Mouse (Mus musculus) midbrain, embryonic 14.5 days (tissue): Measurements from ENCODE around the gene Ankrd44. TPM values are rescaled to one million over a fixed set of nuclear protein-coding genes. Genes with fewer than 3 reads are reported as not detected.

Source experiments
- ATAC-seq: fragments of 200-750 bp; cut with Nextera tagmentation; 2 replicates; pipeline ENCODE4 v1.8.0; 2017; ENCODE audit warnings: moderate number of reproducible peaks, moderate library complexity; ENCODE audit not compliant: low FRiP score, low TSS enrichment
- DNase-seq: peaks from one replicate; pipeline ENCODE4 v3.0.0-alpha.2; 2015
- H3K27ac ChIP-seq: fragments of 300-500 bp; sonication (generic); replicated peaks from 2 replicates; pipeline ENCODE4 v1.5.1; 2014; ENCODE audit warnings: mild to moderate bottlenecking, low read depth, low read length, moderate library complexity
- H3K27me3 ChIP-seq: fragments of 300-500 bp; sonication (generic); 2 replicates; pipeline ENCODE4 v1.6.1; 2014; ENCODE audit warnings: low read length, control low read depth, mixed read lengths; ENCODE audit not compliant: control insufficient read depth, insufficient read depth
- H3K36me3 ChIP-seq: fragments of 300-500 bp; sonication (generic); 2 replicates; pipeline ENCODE4 v1.6.1; 2014; ENCODE audit warnings: low read length, control low read depth; ENCODE audit not compliant: control insufficient read depth, insufficient read depth
- H3K4me1 ChIP-seq: fragments of 300-500 bp; sonication (generic); 2 replicates; pipeline ENCODE4 v1.6.1; 2014; ENCODE audit warnings: mild to moderate bottlenecking, antibody characterized with exemption, low read length, control low read depth; ENCODE audit not compliant: control insufficient read depth, insufficient read depth
- H3K4me2 ChIP-seq: fragments of 300-500 bp; sonication (generic); 2 replicates; pipeline ENCODE4 v1.6.1; 2014; ENCODE audit warnings: mild to moderate bottlenecking, low read length, moderate library complexity
- H3K4me3 ChIP-seq: fragments of 300-500 bp; sonication (generic); replicated peaks from 2 replicates; pipeline ENCODE4 v1.5.1; 2014; ENCODE audit warnings: low read depth, low read length
- H3K9ac ChIP-seq: fragments of 300-500 bp; sonication (generic); replicated peaks from 2 replicates; pipeline ENCODE4 v1.6.1; 2014; ENCODE audit warnings: mild to moderate bottlenecking, low read length, moderate library complexity
- H3K9me3 ChIP-seq: fragments of 300-500 bp; sonication (generic); 2 replicates; pipeline ENCODE4 v1.6.1; 2016; ENCODE audit warnings: low read length, control low read depth, mixed read lengths; ENCODE audit not compliant: control insufficient read depth
- WGBS: fragments of 180-500 bp; shearing (Covaris S2); extraction: QIAGEN DNeasy Blood & Tissue Kit; methylation state at CpG from one replicate; pipeline ENCODE4 v1.1.7; 2014; 5-methylcytosine and 5-hydroxymethylcytosine counted together
- polyA plus RNA-seq: library from polyadenylated mRNA; unstranded; fragments of >200 nt; fragmentation: Nextera tagmentation; extraction: Ambion mirVana; gene quantifications from 2 replicates; pipeline ENCODE4 v1.2.1, GENCODE M21; 2014

Ankrd44 gene
- polyA plus RNA-seq, 1 experiment from 2014 or later, result 39.1 TPM

- Histone ChIP-seq H3K4me3 (no peak overlapping the region), H3K9me3 (no peaks in the 10 kb centered on the region), H3K4me1 (no peaks in the 10 kb centered on the region), H3K27me3 (no peaks in the 10 kb centered on the region), H3K36me3 (no peaks in the 10 kb centered on the region), H3K27ac (no peak overlapping the region), H3K9ac (no peak overlapping the region), H3K4me2 (no peak overlapping the region)
- ATAC-seq (no peak), DNase-seq (no peak)
- WGBS, result 60% methylated on average over 5 of the region's 5 CpGs
These were observed 84.4 kb downstream of the Ankrd44 start for GRCm38 (mm10) chr1:54841788-54842187.

- no peaks in the 10 kb centered on the region for H3K4me1 ChIP-seq
- no peak overlapping the region for H3K9ac ChIP-seq
- H3K9me3 ChIP-seq, result no peaks in the 10 kb centered on the region
- no peaks in the 10 kb centered on the region for H3K36me3 ChIP-seq
- no peak overlapping the region for H3K4me3 ChIP-seq
- ATAC-seq (no peak), DNase-seq (no peak)
- H3K27me3 ChIP-seq, result no peaks in the 10 kb centered on the region
- no peak overlapping the region for H3K4me2 ChIP-seq
- 86% methylated on average over 2 of the region's 2 CpGs for WGBS
- H3K27ac ChIP-seq, result no peak overlapping the region
These were observed 86.1 kb downstream of the Ankrd44 start for GRCm38 (mm10) chr1:54840040-54840439.

GRCm38 (mm10) chr1:54838486-54838805, 87.7 kb downstream of the Ankrd44 start:
- 88% methylated on average over 6 of the region's 6 CpGs for WGBS
- H3K27me3 ChIP-seq, result no peaks in the 10 kb centered on the region
- H3K4me2 ChIP-seq, result no peak overlapping the region
- H3K36me3 ChIP-seq, result no peaks in the 10 kb centered on the region
- no peak overlapping the region for H3K4me3 ChIP-seq
- H3K9ac ChIP-seq, result no peak overlapping the region
- DNase-seq (no peak), ATAC-seq (no peak)
- no peaks in the 10 kb centered on the region for H3K4me1 ChIP-seq
- no peak overlapping the region for H3K27ac ChIP-seq
- no peaks in the 10 kb centered on the region for H3K9me3 ChIP-seq

- Histone ChIP-seq H3K27me3 (no peaks in the 10 kb centered on the region), H3K27ac (no peak overlapping the region), H3K4me2 (no peak overlapping the region), H3K4me1 (no peaks in the 10 kb centered on the region), H3K9me3 (no peaks in the 10 kb centered on the region), H3K9ac (no peak overlapping the region), H3K4me3 (no peak overlapping the region), H3K36me3 (no peaks in the 10 kb centered on the region)
- ATAC-seq, result no peak
- no peak for DNase-seq
- WGBS, result 93% methylated on average over 17 of the region's 17 CpGs
These were observed 88.3 kb downstream of the Ankrd44 start for GRCm38 (mm10) chr1:54837721-54838485.

- 91% methylated on average over 6 of the region's 6 CpGs for WGBS
- Histone ChIP-seq H3K36me3 (no peaks in the 10 kb centered on the region), H3K9me3 (no peaks in the 10 kb centered on the region), H3K27me3 (no peaks in the 10 kb centered on the region), H3K4me2 (no peak overlapping the region), H3K27ac (no peak overlapping the region), H3K4me1 (no peaks in the 10 kb centered on the region), H3K4me3 (no peak overlapping the region), H3K9ac (no peak overlapping the region)
- DNase-seq, result no peak
- no peak for ATAC-seq
These were observed 90.5 kb downstream of the Ankrd44 start for GRCm38 (mm10) chr1:54835661-54836205.

- H3K9me3 ChIP-seq, result no peaks in the 10 kb centered on the region
- no peaks in the 10 kb centered on the region for H3K36me3 ChIP-seq
- H3K4me2 ChIP-seq, result no peak overlapping the region
- H3K4me1 ChIP-seq, result no peaks in the 10 kb centered on the region
- DNase-seq (no peak), ATAC-seq (no peak)
- no peaks in the 10 kb centered on the region for H3K27me3 ChIP-seq
- no peak overlapping the region for H3K4me3 ChIP-seq
- 92% methylated on average over 6 of the region's 6 CpGs for WGBS
- H3K27ac ChIP-seq, result no peak overlapping the region
- no peak overlapping the region for H3K9ac ChIP-seq
These were observed 93.0 kb downstream of the Ankrd44 start for GRCm38 (mm10) chr1:54833221-54833620.

GRCm38 (mm10) chr1:54832765-54833164, 93.4 kb downstream of the Ankrd44 start:
- H3K27me3 ChIP-seq, result no peaks in the 10 kb centered on the region
- ATAC-seq, result peak; percentile 71; the same call in 1 of the 2 replicates
- H3K9me3 ChIP-seq, result no peaks in the 10 kb centered on the region
- no peak overlapping the region for H3K4me2 ChIP-seq
- DNase-seq, result peak; percentile 91
- 0% methylated on average over 1 of the region's 1 CpGs for WGBS
- no peak overlapping the region for H3K4me3 ChIP-seq
- no peak overlapping the region for H3K9ac ChIP-seq
- no peak overlapping the region for H3K27ac ChIP-seq
- H3K4me1 ChIP-seq, result no peaks in the 10 kb centered on the region
- H3K36me3 ChIP-seq, result no peaks in the 10 kb centered on the region

- 74% methylated on average over 6 of the region's 6 CpGs for WGBS
- Histone ChIP-seq H3K4me3 (no peak overlapping the region), H3K27me3 (no peaks in the 10 kb centered on the region), H3K36me3 (no peaks in the 10 kb centered on the region), H3K4me1 (no peaks in the 10 kb centered on the region), H3K9me3 (no peaks in the 10 kb centered on the region), H3K9ac (no peak overlapping the region), H3K4me2 (no peak overlapping the region), H3K27ac (no peak overlapping the region)
- no peak for DNase-seq
- no peak for ATAC-seq
These were observed 96.0 kb downstream of the Ankrd44 start for GRCm38 (mm10) chr1:54830223-54830622.

- H3K9ac ChIP-seq, result no peak overlapping the region
- no peak overlapping the region for H3K4me2 ChIP-seq
- H3K4me1 ChIP-seq, result no peaks in the 10 kb centered on the region
- H3K27me3 ChIP-seq, result no peaks in the 10 kb centered on the region
- H3K4me3 ChIP-seq, result no peak overlapping the region
- no peaks in the 10 kb centered on the region for H3K9me3 ChIP-seq
- no peak for ATAC-seq
- H3K36me3 ChIP-seq, result no peaks in the 10 kb centered on the region
- no peak overlapping the region for H3K27ac ChIP-seq
- WGBS, result 89% methylated on average over 5 of the region's 5 CpGs
- DNase-seq, result no peak
These were observed 96.4 kb downstream of the Ankrd44 start for GRCm38 (mm10) chr1:54829681-54830213.
